Mouse (Mus musculus) heart, postnatal 14 days (tissue): ENCODE results near the gene Krt86. TPM values are rescaled to one million over a fixed set of nuclear protein-coding genes. Genes with fewer than 3 reads are reported as not detected.

ENCODE experiments used
- DNase-seq, 2 experiments: peaks; one replicate each; pipeline ENCODE4 v3.0.0; 2021 to 2022
- intact Hi-C: fragments of 180-260 bp; cut with DNase I; formaldehyde crosslinking; loops from one replicate; pipeline ENCODE4 v1.15.1; 2025
- long read RNA-seq, 2 experiments: library from polyadenylated mRNA; stranded (forward); transcript quantifications; one replicate each; pipeline ENCODE4 v2.0.0; 2021
- total RNA-seq, 2 experiments: library from RNA; stranded (reverse); gene quantifications; 2 replicates each; pipeline ENCODE4 v1.2.3; 2021

Krt86 gene
- not detected for total RNA-seq
- long read RNA-seq, experiment 1, result 0 reads
- long read RNA-seq, experiment 2, result 0 reads

DNA sequence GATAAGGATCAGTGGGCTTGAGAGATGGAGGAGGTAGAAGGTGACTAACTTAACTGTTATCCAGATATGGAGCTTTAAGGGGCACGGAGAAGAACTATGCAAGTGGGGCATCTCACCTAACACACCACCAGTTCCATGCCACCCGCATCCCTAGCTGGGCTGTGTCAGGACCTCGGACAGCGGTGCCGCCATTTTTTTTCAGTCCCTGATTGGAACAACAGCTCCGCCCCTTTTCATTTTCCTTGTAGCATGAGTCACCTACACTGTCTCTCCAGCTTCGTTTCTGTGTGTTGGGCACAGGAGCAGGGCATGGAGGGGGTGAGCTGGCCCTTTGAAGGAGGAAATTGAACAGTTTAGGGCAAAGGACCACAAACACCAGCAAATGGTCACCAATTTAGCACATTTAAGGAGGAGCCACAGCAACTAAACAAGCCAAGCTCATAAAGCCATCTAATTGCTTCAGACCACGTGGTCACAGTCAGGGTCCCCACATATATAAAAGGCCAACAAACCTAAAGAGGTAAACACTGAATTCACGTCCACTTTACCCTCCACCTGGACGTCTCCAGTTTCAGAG lies at the start of gene Krt86:
Krt86 (plus strand) TSS at position 527 of the 577 bp plus-strand sequence.
- DNase-seq, result peak; percentile 18 to 40
- intact Hi-C loops, result no loop called here

DNA sequence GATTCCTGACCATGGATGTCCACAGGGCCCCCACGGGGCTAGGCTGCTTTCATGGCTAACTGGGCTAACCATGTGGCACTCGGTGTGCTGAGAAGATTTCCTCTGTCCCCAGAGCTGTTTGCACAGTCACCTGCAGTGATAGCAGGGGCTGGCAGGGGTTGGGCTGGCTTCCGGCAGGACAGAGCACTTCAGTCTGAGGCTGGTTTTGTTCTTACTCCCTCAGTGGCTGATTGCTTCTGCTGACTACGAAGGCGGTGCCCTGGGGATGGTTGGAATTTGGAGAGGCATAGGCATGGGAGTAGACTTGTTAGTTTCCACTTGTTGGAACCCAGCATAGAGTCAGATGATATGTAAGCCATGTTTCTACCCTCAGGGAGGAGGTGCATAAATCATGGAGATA lies 48.4 kb upstream of the Krt86 start:
- DNase-seq, result no peak
- intact Hi-C loops, result no loop called here

DNA sequence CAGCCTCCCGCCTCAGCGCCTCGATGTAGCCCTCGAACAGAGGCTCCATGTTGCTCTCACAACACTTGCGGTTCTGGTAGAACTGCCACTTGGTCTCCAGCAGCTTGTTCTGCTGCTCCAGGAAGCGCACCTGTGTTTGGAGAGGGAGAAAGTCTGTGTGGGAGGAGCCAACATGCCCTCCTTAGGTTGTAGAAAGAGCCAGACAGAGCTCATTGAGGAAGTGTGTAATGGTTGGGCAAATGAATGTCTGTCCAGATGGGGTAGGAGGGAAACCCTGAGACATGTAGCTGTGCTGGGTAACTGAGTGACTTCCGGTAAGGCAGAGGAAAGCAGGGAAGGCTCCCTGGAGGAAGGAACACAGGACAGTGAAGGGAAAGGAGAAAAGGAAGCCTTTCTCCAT lies 36.7 kb upstream of the Krt86 start:
- intact Hi-C loops, result no loop called here
- no peak for DNase-seq

DNA sequence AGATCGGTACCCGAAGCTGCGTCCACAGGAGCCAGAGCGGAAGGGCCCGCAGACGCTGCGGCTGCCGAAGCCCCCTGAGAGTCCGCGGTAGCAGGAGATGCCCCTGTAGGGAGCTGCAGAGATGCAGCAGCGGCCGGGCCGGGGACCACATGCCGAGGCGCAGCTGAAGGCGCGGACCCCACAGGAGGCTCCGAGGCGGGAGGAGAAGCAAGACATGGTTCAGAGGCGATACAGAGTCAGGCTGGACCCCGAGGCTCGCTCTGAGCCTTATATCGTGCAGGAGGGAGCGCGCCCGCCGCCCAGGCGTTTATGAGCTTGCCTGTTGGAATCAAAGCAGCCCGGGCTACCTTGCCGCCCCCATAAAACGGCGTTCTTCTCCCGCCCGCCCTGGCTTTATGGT lies 34.7 kb upstream of the Krt86 start, which contains the start of gene Krt87:
Krt87 (minus strand) TSS at position 250 of the 400 bp plus-strand sequence.
- intact Hi-C loops, result no loop called here
- DNase-seq, result no peak

DNA sequence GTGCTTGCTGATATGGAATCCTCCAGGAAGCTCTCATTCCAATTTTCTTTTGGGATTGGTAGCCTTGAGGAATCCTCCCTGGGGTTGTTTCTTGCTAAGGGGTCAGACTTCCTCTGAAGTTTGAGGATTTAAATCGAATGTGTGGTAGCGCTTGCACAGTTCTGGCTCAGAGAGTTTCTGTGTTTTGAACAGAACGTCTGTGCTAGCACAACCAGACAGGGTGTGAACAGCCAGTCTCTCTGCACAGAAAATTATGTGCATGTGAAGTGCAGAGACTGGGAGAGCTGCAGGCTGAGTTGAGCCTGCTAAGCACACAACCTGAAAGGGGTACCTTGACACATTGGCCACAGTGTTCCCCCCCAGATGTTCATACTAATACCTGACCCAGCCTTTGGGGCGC lies 32.4 kb upstream of the Krt86 start:
- no peak for DNase-seq
- intact Hi-C loops, result no loop called here

DNA sequence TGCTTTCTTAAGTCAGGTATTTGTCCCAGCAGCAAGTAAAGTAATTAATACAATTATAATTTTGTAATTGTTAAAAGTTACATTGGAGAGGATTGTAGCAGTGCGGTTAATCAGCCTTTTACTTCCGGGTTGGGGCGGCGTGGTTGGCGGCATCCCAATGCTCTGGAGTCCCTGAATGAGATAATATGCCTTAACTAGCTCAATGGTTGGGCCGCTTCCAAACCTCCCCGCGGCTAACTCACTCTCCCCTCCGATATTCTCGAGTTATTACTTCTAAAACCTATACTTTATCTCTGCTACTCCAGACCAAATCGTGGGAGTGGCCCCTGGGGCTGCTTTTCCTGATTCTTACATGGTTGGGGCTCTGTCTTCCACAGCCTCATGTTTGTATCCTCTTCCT lies 26.7 kb upstream of the Krt86 start:
- intact Hi-C loops, result no loop called here
- peak; percentile 50 to 70 for DNase-seq

DNA sequence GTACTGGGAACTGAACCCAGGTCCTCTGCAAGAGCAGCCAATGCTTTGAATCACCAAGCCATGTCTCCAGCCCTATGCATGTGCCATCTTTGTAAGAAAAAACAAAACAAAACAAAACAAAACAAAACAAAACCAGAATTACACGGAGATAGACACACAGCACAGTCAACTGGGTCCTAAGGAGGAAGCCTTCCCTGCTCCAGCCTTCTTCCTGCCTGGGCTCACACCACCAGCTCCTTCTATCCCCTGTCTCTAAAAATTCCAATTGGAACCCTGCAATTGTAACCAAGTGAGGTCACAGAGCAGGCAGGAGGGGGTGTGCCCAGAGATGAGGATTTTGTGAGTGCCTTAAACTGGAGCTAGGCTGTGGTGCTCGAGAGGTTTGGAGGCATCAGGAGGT lies 25.8 kb upstream of the Krt86 start, which contains the start of gene Krt88:
Krt88 (plus strand) TSS at position 301 of the 400 bp plus-strand sequence.
- intact Hi-C loops, result no loop called here
- no peak for DNase-seq

DNA sequence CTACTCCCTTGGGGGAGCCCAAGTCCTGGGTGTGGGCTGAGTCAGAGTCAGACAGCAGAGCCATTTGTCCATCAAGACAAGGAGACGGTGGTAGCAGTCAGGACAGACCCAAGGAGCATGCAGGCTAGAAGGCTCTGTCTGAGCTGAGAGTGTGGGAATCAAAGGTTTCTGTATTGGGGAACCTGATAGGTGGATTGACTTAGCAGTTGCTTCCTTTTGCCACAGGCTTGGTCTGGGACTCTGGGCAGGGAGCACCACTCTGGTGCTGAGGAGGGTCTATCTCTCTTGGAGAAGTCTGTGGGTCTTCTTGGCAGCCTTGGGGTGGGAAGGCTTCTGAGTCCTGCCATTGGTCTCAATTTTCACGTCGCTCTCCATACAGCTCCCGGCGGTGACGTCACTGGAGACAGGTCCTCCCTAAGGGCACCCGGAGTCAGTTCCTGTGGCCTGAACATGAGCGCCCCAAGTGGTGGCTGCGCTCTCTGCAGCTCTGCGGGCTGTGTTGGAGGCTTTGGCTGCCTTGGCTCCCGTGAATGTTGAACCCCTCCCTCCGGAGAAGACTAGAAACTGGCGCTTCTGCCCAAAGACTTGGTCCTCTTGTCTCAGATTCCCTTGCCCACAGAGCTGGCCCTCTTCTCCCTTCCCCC lies 20.1 kb upstream of the Krt86 start:
- intact Hi-C loops, result loop anchor here (2.0 kb wide), 1 partner anchor 112 kb away; no protein-coding TSS in a partner anchor
- DNase-seq, result peak; percentile 78 to 89

DNA sequence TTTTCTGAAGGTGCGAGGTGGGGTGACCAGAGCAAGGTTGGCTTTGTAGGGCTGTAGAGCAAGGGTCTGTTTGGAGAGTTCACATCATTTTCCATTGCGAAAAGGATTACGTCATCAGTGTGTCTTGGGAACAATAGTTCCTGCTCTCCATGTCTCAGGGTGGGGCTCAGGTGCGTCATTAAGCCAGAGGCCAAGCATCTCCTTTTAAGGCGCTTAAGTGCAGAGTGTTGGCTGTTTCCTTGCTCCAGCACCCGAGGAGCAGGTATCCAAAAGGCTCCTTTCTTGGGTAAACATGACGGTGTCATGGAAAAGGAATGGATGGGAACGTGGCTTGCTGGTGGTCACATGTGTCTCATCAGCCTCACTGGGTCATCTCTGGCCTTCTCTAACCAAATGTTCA lies 18.5 kb upstream of the Krt86 start:
- intact Hi-C loops, result no loop called here
- DNase-seq, result no peak

DNA sequence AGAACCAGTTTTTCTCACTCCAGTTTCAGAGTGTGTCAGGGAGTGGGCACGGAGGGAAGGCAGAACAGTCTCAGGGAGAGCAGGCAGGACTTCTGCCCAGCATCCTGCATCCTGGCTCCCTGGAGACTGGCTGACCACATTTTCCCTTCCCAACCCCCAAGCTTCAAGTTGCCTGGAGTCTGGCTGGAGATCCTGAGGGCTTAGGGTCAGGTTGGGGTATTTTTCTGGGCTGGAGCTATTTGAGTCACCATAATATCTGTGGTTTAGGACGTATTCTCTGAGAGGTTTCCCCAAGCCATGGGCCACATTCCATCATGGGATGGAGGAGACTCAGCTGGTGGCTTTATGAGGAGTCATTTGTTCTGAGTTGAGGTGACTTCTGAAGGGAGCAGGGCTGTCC lies 18.0 kb upstream of the Krt86 start:
- intact Hi-C loops, result no loop called here

DNA sequence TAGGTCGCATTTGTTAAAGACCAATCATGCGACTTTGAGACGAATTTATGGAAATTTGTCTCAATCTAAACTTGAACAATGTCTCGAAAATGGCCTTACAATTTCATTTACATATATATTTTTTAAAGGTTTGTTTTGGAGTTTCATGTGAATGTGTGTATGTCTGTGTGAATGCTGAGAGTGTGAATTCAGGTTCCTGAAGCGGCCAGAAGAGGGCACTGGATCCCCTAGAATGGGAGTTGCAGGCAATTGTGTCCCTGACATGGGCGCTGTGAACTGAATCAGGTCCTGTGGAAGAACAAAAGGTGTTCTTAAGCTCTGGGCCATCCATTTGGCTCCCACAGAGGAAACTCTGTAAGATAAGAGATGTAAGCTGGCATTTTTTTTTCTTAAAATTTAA lies 17.4 kb upstream of the Krt86 start:
- no peak for DNase-seq
- intact Hi-C loops, result no loop called here

More for the DNA sequence above, 18.0 kb upstream of the Krt86 start:
- no peak for DNase-seq

DNA sequence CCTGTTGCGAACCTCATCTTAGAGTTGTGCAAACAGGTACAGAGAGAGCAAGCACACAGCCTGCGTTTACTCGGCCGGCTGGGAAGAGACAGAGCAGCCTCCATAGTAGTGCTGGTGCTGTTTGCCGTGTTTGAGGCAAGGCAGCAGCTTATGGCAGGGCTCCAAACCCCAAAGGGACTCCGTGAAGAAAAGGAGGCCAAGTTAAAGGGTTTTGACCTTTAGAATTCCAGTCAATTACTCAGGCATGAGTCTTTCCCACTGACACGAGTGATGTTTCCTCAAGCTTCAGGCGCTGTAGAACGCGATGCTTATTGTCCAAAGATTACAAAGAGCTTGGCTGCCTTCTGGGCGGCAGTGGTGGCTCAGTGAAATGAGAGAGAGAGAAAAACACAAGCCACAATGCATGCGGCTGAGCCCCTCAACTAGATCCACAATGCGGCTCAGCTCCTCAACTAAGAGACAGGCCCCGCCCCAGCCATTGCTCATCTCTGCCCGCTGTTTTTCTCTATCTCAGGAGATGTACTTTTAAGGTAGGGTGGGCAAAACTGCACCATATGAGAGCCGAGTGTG lies 14.8 kb upstream of the Krt86 start:
- peak in 1 of 2 experiments; percentile 10 for DNase-seq

DNA sequence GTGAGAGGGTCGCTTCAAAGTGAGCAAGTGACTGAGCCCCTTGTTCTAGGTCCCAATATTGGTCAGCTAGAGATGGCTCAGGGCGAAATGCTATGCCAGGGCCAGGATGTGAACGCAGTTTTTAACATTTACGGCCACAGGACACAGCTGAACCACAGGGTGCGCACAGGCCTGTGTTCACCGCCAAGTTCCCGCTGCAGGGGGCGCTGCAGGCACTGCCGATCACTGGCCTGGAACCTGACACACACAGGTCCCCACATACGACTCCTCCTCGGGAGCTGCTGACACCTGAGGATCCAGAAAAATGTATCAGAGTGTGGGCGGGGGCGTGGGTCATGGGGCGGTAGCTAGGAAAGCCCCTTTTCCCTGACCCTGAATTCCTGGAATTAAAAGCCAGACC lies 14.0 kb upstream of the Krt86 start:
- intact Hi-C loops, result no loop called here
- no peak for DNase-seq

More for the DNA sequence above, 14.8 kb upstream of the Krt86 start:
- intact Hi-C loops, result no loop called here

DNA sequence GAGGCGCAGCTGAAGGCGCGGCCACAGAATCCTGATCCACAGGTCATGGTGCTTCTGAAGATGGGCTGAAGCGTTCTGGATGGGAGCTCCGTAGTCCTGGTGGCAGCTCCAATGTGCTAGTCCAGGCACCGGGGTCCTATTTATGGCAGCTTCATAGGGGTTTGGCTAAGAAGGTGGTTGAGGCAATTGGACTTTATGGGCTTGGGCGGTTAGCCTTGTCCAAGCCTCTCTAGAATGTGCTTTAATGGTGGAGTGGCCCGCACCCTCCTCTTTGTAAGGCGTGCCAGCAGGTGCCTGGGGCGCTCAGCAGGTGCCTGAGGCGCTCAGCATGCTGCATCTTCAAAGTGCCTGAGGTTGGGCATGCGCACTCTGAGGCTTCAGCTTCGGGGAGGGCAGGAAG lies 9.6 kb upstream of the Krt86 start, which contains the start of gene Krt81:
Krt81 (minus strand) TSS at position 101 of the 400 bp plus-strand sequence.
- intact Hi-C loops, result no loop called here

DNA sequence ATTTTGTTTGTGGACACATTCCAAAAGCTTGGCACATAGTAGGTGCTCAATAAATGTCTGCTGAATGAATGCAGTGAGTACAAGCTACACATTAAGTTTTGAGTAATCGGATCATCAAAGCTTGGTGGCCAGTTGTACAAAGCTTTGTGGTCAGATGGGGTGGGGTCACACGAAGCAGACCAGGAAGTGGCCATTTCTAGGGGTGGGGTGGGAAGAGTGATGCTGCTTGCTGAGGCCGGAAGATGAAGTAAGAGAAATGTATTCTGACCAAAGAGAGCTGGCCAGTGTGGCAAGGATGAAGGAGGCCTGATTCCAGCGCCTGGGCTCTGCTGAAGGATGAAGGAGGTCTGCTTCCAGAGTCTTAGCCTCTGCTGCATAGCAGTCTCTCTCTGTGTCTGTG lies 4.2 kb upstream of the Krt86 start:
- DNase-seq, result no peak
- intact Hi-C loops, result no loop called here

More for the DNA sequence above, 9.6 kb upstream of the Krt86 start, which contains the start of gene Krt81:
- DNase-seq, result no peak

DNA sequence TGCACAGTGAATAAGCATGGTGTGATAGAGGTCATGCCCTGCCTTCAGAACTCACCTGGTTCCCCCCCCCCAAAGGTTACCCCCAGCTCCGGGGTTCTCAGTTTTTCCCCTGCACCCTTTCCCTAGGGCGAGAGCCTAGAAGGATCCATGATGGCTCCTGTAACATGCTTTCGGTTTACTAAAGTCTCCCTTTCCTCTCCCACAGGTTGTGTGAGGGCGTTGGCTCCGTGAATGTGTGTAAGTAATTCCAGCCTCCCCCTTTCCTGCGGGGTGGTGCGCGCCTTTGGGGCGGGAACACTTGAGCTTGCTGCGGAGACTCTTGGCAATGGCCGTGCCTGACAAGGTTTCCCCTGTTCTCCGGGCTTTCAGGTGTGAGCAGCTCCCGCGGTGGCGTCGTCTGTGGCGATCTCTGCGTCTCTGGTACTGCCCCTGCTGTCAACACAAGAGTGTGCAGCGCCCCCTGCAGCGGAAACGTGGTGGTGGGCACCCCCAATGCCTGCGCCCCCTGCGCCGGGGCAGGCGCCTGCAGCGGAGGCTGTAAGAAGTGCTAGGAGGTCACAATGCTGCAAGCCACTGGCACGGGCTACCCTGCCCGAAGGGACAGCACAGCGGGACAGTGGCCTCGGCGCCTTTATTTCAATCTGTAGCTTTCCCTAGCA lies 5.9 kb downstream of the Krt86 start:
- DNase-seq, result peak; percentile 30 to 59
- intact Hi-C loops, result no loop called here

DNA sequence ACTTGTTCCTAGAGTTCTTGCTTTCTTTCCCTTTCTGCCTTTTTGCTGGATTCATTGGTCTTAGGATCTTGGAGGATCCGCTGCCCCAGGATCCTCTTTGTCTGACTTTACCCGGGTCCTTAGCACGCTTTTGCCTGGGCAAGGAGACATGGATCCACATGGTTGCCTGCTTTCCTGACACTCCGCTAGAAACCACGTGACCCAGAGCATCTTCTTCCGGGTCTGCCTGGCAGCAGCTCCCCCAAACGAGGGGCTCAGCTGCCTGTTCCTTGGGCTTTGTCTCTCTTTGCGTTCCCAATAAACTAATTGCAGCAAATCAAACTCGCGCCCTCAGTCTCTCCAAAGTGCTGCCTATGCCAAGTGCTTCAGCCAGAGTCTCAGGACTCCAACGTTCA lies 6.4 kb downstream of the Krt86 start:
- intact Hi-C loops, result no loop called here
- DNase-seq, result no peak

DNA sequence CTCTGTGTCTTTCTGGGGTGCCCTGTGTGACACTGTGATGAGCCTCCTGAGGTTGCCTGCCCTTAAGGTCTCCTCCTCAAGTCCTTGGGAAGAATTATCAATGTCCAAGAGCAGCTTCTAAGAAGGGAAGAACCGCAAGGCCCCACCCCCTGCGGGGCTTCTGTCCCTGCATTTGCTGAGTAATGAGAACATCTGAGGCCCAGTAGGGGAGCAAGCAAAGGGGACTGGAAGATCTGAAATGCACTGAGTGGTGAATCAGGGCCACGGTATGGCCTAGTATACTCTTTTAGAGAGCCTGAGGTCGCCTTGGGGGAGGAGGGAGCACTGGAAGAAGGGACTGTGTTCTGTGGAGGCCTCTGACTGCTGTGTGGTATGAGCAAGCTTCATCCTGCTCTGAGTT lies 8.8 kb downstream of the Krt86 start:
- intact Hi-C loops, result no loop called here
- DNase-seq, result no peak

DNA sequence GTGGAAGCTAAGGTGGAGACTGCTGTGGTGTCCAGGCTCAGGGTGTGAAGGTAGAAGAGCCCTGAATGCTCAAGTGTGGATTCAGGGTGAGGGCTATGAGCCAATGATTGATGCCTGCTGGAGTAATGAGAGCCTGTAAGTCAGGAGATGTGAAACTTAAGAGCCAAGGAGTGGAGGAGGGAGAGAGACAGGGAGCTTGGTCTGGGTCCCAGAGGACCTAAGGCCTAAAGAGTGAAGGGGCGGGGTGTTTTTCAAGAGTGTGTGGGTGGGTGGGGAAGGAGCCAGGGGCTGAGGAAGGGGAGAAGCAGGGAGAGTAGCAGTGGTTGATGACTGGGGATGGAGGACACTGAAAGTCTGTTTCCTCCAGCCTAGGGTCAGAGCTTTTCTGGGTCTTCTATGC lies 10.4 kb downstream of the Krt86 start:
- DNase-seq, result no peak
- intact Hi-C loops, result no loop called here

DNA sequence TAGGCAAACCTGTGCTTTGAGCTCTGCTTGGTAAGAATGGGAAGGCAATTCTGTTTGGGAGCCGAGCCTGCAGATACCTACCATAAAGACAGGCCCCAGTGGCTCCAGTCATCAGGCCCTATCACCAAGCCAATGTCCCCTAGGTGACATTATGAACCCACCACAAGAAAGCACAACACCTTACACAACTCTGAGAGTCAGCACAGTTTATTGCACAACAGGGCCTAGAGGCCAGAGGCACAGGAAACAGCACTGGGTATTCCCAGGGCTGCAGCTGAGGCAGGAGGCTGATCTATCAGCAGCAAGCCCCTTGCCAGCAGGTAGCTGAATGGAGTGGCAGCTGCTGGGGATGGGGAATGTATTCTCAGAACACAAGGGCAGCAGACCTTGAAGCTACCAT lies 11.7 kb downstream of the Krt86 start:
- intact Hi-C loops, result no loop called here
- no peak for DNase-seq

DNA sequence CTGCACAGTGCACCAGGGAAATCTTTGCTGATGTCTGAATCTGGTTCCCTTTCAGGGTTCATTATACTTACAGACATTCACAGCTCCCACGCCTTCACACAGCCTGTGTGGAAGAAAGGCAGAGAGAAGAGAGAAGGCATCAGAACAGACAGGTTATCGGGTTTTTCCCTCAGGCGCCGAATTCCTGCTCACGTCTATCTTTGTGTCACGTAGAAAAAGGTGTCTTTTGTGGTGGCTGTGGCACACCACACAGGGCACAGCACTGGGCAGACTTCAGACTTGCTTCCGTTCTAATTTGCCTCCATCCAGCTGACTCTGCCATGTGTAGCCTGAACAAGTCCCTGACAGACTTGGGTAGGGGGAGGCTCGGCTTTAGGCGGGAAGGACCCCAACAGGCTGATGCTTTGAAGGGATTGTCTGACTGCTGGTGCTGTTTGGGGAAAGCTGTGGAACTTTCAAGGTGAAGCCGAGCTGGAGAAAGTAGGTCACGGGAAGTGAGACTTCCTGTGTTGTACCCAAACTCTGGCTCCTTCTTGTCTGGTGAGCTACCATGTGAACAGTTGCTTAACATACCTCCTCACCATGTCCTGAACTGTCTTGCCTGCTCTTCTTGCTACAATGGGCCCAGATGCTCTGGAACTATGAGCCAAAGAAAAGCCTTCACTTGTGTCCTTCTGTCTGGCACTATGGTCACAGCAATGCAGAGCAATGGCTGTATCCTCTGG lies 12.8 kb downstream of the Krt86 start:
- no peak for DNase-seq
- intact Hi-C loops, result no loop called here
